Mouse (Mus musculus) limb, embryonic 11.5 days (tissue): ENCODE data around the gene Cd209a. TPM values are rescaled to one million over a fixed set of nuclear protein-coding genes. Genes with fewer than 3 reads are reported as not detected.
"Not testable (repeated sequence)": the region's sequence is repeated elsewhere in the genome, so short reads cannot be mapped to it uniquely, and the experiment has no call there.

Source experiments
- ATAC-seq: fragments of 200-750 bp; cut with Nextera tagmentation; 2 replicates; pipeline ENCODE4 v1.8.0; 2017; ENCODE audit warnings: low read depth; ENCODE audit not compliant: insufficient number of reproducible peaks, low FRiP score, low TSS enrichment
- DNase-seq: peaks from one replicate; pipeline ENCODE4 v3.0.0-alpha.2; 2015; ENCODE audit warnings: low spot score
- H3K27ac ChIP-seq: fragments of 300-500 bp; sonication (generic); replicated peaks from 2 replicates; pipeline ENCODE4 v1.5.1; 2014; ENCODE audit warnings: low read depth, mild to moderate bottlenecking, low read length
- H3K27me3 ChIP-seq: fragments of 300-500 bp; sonication (generic); 2 replicates; pipeline ENCODE4 v1.6.1; 2014; ENCODE audit warnings: mild to moderate bottlenecking, low read length, mixed read lengths; ENCODE audit not compliant: control insufficient read depth, insufficient read depth
- H3K36me3 ChIP-seq: fragments of 300-500 bp; sonication (generic); 2 replicates; pipeline ENCODE4 v1.6.1; 2014; ENCODE audit warnings: mild to moderate bottlenecking, low read length, moderate library complexity, mixed read lengths; ENCODE audit not compliant: control insufficient read depth, insufficient read depth
- H3K4me1 ChIP-seq: fragments of 300-500 bp; sonication (generic); 2 replicates; pipeline ENCODE4 v1.6.1; 2014; ENCODE audit warnings: low read length, mixed read lengths; ENCODE audit not compliant: control insufficient read depth, insufficient read depth
- H3K4me2 ChIP-seq: fragments of 300-500 bp; sonication (generic); 2 replicates; pipeline ENCODE4 v1.6.1; 2014; ENCODE audit warnings: low read depth, mild to moderate bottlenecking, moderate library complexity; ENCODE audit not compliant: severe bottlenecking
- H3K4me3 ChIP-seq: fragments of 300-500 bp; sonication (generic); 2 replicates; pipeline ENCODE4 v1.5.1; 2014; ENCODE audit warnings: low read depth, low read length
- H3K9ac ChIP-seq: fragments of 300-500 bp; sonication (generic); 2 replicates; pipeline ENCODE4 v1.6.1; 2014; ENCODE audit warnings: mild to moderate bottlenecking, low read length
- H3K9me3 ChIP-seq: fragments of 300-500 bp; sonication (generic); 2 replicates; pipeline ENCODE4 v1.6.1; 2016; ENCODE audit warnings: low read length; ENCODE audit not compliant: control insufficient read depth
- WGBS: fragments of 180-500 bp; shearing (Covaris S2); extraction: QIAGEN DNeasy Blood & Tissue Kit; methylation state at CpG from one replicate; pipeline ENCODE4 v1.1.7; 2014; 5-methylcytosine and 5-hydroxymethylcytosine counted together
- polyA plus RNA-seq: library from polyadenylated mRNA; unstranded; fragments of >200 nt; fragmentation: Nextera tagmentation; extraction: Ambion mirVana; gene quantifications from 2 replicates; pipeline ENCODE4 v1.2.1, GENCODE M21; 2014

Cd209a gene
- polyA plus RNA-seq: not detected in 2 replicates

DNA sequence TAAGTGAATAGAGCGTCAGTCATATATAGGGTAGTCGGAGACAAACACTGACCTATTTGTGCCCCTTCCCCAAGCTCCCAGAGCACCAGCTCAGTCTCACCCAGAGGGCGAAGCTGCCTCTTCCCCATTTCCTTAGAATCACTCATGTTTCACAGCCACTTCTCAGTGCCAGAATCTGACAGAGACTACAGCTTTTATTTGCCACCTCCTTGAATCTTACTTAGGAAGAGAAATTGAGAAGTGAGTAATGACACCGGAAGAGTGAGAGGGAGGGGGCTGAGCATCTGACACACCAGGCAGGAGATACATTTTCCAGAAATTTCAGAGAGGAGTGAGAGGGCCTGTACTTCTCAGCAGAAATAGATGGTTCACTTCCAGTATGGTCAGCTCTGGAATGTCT is at the start of gene Cd209a:
Cd209a (minus strand) TSS at position 224 of the 400 bp plus-strand sequence.
- H3K9me3 ChIP-seq: peaks cover under 1% of the 10 kb centered on the region; the same call in 1 of the 2 replicates
- DNase-seq (no peak), ATAC-seq (no peak)
- H3K27me3 ChIP-seq: no peaks in the 10 kb centered on the region
- 90% methylated on average over 4 of the region's 4 CpGs for WGBS
- H3K27ac ChIP-seq: no peak within 1 kb of the TSS
- H3K4me1 ChIP-seq: no peaks in the 10 kb centered on the region
- H3K9ac ChIP-seq: no peak within 1 kb of the TSS
- no peak within 1 kb of the TSS for H3K4me3 ChIP-seq
- no peaks in the 10 kb centered on the region for H3K36me3 ChIP-seq
- H3K4me2 ChIP-seq: no peak within 1 kb of the TSS

DNA sequence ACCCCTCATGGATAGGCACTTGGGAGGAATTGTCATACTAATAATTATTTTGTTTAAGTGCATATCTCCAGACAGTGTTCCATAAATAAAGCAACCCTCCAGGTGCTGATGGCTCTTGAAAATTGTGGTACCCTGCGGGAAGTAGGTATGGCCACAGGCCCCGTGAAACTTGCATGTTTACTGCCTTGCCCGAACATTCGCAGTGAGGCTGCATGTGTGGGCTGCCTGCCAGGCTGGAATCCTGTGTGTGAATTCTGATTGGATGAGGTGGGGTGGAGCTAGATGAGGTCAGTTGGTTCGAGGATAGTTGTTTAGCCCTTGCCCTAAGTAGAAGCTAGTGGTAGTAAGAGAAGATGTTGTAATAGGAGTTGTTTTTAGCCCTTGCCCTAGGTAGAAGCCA is 19.9 kb upstream of the Cd209a start:
- H3K36me3 ChIP-seq, ATAC-seq, DNase-seq, H3K9me3 ChIP-seq, H3K4me3 ChIP-seq, H3K27ac ChIP-seq, H3K4me1 ChIP-seq, H3K9ac ChIP-seq, H3K4me2 ChIP-seq, H3K27me3 ChIP-seq: not testable (repeated sequence)
- WGBS: 84% methylated on average over 5 of the region's 5 CpGs

DNA sequence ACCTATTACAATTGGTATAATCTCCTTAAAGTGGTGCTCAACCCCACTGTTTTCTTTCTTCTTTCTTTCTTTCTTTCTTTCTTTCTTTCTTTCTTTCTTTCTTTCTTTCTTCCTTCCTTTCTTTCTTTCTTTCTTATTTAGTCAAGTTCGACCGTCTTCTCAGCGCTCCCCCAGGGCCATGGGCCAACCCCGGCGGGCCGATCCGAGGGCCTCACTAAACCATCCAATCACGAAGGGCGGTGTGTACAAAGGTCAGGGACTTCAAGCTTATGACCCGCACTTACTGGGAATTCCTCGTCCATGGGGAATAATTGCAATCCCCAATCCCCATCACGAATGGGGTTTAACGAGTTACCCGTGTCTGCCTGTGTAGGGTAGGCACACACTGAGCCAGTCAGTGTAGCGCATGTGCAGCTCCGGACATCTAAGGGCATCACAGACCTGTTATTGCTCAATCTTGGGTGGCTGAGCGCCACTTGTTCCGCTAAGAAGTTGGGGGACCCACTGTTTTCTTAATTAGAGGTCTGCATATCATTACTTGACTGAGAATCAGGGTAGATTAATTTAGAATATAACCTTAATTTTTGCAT is 5.6 kb upstream of the Cd209a start:
- H3K27me3 ChIP-seq: no peaks in the 10 kb centered on the region
- H3K9ac ChIP-seq: no peak overlapping the region
- H3K27ac ChIP-seq: no peak overlapping the region
- H3K4me1 ChIP-seq: no peaks in the 10 kb centered on the region
- peaks cover 7% of the 10 kb centered on the region; the same call in 1 of the 2 replicates for H3K9me3 ChIP-seq
- peak; percentile 100 for DNase-seq
- no peaks in the 10 kb centered on the region for H3K36me3 ChIP-seq
- no peak overlapping the region for H3K4me2 ChIP-seq
- no peak overlapping the region for H3K4me3 ChIP-seq
- peak; percentile 100 for ATAC-seq
- 61% methylated on average over 18 of the region's 18 CpGs for WGBS

DNA sequence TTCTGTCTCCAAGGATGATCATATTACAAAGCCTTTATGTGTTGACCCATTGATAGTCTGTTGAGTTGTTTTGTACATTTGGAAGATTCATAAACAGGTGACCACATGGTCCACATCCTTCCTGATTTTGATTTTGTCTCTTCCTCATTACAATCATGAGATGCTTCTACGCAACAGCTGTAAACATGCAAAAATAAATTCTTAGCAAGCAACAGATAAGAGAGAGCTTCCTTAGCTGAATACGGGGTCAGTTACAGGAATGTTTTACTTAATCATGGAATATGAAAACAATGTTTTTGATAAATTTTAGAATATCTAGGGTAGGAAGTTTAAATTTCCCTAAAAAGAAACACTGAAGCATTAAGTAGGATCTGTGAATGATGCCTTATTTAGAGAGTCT is 11.8 kb downstream of the Cd209a start:
- H3K27ac ChIP-seq: no peak overlapping the region
- no peaks in the 10 kb centered on the region for H3K4me1 ChIP-seq
- H3K27me3 ChIP-seq: no peaks in the 10 kb centered on the region
- H3K4me2 ChIP-seq: no peak overlapping the region
- H3K4me3 ChIP-seq: no peak overlapping the region
- no peak for ATAC-seq
- no peak for DNase-seq
- 92% methylated on average over 2 of the region's 2 CpGs for WGBS
- H3K36me3 ChIP-seq: no peaks in the 10 kb centered on the region
- H3K9me3 ChIP-seq: no peaks in the 10 kb centered on the region; the same call in 1 of the 2 replicates
- no peak overlapping the region for H3K9ac ChIP-seq

DNA sequence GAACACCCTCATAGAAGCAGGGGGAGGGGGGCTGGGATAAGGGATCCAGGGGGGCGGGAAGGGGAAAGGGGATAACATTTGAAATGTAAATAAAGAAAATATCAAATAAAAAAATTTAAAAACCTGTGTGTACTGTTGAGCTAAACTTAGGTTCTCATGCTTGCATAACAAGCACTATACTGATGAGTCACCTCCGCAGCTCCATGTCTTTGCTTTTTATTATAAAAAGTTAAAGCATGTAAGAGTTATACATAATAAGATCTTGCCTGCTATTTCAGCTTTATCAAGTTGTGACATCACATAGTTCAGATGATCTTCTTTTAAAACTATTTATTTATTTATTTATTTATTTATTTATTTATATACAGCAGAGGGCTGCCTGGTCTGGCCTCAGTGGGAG is 13.2 kb downstream of the Cd209a start:
- Histone ChIP-seq H3K9me3 (no peaks in the 10 kb centered on the region; the same call in 1 of the 2 replicates), H3K27ac (no peak overlapping the region), H3K27me3 (no peaks in the 10 kb centered on the region), H3K4me3 (no peak overlapping the region), H3K36me3 (no peaks in the 10 kb centered on the region), H3K4me2 (no peak overlapping the region), H3K9ac (no peak overlapping the region), H3K4me1 (no peaks in the 10 kb centered on the region)
- ATAC-seq (no peak), DNase-seq (no peak)
- WGBS: 92% methylated on average over 2 of the region's 2 CpGs

DNA sequence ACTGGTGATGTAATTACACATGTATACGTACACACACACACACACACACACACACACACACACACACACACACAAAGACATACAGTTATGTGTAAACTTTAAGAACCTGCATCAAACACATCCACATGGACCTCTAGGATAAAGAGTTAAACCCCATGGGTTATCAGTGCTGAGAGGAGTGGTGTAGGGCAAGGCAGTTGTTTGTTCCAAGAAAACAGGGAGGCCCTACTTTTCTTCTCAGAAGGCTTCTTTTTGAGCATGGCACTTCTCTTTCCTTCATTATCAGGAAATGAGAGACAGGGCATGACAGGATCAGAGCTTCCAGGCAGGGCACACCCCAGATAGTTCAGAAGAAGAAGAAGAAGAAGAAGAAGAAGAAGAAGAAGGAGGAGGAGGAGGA is 14.7 kb downstream of the Cd209a start:
- Histone ChIP-seq H3K9me3 (no peaks in the 10 kb centered on the region; the same call in 1 of the 2 replicates), H3K4me1 (no peaks in the 10 kb centered on the region), H3K4me3 (no peak overlapping the region), H3K36me3 (no peaks in the 10 kb centered on the region), H3K27ac (no peak overlapping the region), H3K9ac (no peak overlapping the region), H3K27me3 (no peaks in the 10 kb centered on the region), H3K4me2 (no peak overlapping the region)
- DNase-seq (no peak), ATAC-seq (no peak)
- 65% methylated on average over 1 of the region's 1 CpGs for WGBS

DNA sequence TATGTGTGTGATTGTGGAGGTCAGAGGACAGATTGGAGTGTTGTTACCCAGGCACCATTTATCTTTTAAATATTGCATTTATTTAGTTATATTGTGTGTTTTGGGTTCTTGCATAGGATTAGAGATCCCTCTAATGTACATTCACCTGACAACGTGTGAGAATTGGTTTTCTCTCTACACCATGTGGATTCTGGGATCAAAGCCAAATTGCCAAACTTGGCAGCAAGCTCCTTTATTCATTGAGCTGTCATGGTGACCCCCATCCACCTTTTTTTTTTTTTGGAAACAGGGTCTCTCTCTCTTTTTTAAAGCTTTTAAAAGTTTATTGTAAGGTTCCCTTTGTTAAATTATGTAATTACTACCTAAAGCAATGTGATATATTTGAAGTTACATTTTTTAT is 27.7 kb downstream of the Cd209a start:
- no peak for DNase-seq
- no peak overlapping the region for H3K4me3 ChIP-seq
- no peaks in the 10 kb centered on the region for H3K27me3 ChIP-seq
- WGBS: 55% methylated on average over 1 of the region's 1 CpGs
- no peaks in the 10 kb centered on the region for H3K36me3 ChIP-seq
- no peak overlapping the region for H3K4me2 ChIP-seq
- H3K4me1 ChIP-seq: no peaks in the 10 kb centered on the region
- no peak overlapping the region for H3K9ac ChIP-seq
- H3K9me3 ChIP-seq: no peaks in the 10 kb centered on the region
- no peak overlapping the region for H3K27ac ChIP-seq
- no peak for ATAC-seq

DNA sequence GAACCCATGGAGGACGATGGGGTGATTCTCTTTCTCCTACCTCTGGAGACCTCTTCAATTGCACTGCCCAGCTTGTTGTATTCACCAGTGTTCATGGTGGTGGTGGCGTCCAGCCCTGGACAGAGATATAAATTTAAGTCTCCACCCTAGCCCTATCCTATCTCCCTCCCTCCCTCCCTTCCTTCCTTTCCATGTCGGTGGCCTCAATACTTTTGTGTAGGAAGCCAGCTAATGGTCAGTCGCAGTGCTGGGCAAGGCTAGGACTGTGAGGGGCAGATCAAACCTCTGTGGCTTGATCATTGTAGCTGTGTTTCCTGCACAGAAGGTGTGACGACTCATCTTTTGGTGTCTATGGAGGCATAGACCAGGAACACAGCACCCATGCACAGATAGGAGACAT is 28.2 kb downstream of the Cd209a start, which contains the start of gene Clec4g:
Clec4g (minus strand) TSS at position 101 of the 400 bp plus-strand sequence.
- 79% methylated on average over 5 of the region's 5 CpGs for WGBS

DNA sequence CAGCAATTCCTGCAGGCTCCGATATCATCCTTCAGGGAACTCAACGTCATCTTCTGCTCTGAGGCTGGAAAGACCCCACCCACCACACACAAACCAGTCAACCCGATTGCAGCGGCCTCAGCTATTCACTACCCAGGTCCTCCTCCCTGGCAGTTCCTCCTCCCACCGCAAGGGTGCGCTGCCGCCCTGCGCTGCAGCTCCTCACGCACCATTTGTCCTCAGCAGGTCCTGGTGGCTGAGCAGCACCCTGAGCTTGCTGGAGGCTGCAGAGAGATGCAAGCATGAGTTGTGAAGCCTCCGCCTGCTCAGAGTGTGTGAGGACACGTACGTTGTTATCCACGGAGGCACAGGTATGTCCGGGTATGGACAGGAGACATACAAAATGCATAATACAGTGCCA is 30.2 kb downstream of the Cd209a start:
- Histone ChIP-seq H3K27me3 (no peaks in the 10 kb centered on the region), H3K9me3 (no peaks in the 10 kb centered on the region), H3K36me3 (no peaks in the 10 kb centered on the region), H3K27ac (no peak overlapping the region), H3K4me1 (no peaks in the 10 kb centered on the region), H3K4me2 (no peak overlapping the region), H3K9ac (no peak overlapping the region), H3K4me3 (no peak overlapping the region)
- ATAC-seq: no peak
- 12% methylated on average over 14 of the region's 14 CpGs for WGBS
- DNase-seq: peak; percentile 77

More for the DNA sequence above, 28.2 kb downstream of the Cd209a start, which contains the start of gene Clec4g:
- Histone ChIP-seq H3K36me3 (no peaks in the 10 kb centered on the region), H3K9ac (no peak within 1 kb of the TSS), H3K9me3 (no peaks in the 10 kb centered on the region), H3K27ac (no peak within 1 kb of the TSS), H3K27me3 (no peaks in the 10 kb centered on the region), H3K4me1 (no peaks in the 10 kb centered on the region), H3K4me2 (no peak within 1 kb of the TSS), H3K4me3 (no peak within 1 kb of the TSS)
- DNase-seq (no peak), ATAC-seq (no peak)
